Mouse (Mus musculus) liver, adult (tissue): ENCODE results near the gene Gm16430.
"Not testable (repeated sequence)": the region's sequence is repeated elsewhere in the genome, so short reads cannot be mapped to it uniquely, and the experiment has no call there.

ENCODE experiments used
- GATA4 ChIP-seq: IDR thresholded peaks from 2 replicates; pipeline ENCODE4 v1.6.1; 2014; ENCODE audit warnings: mild to moderate bottlenecking, low read length; ENCODE audit not compliant: insufficient replicate concordance

Gene Gm16430

GRCm38 (mm10) chrX:54621911-54622310, at the start of gene Gm16430:
Gene Gm16430 (plus strand): TSS chrX:54622211.
- TF ChIP-seq GATA4: not testable (repeated sequence)
